Mouse (Mus musculus) testis, adult 2 months (tissue): ENCODE measurements around the gene Celsr2. TPM values are rescaled to one million over a fixed set of nuclear protein-coding genes. Genes with fewer than 3 reads are reported as not detected.

ENCODE experiments used
- H3K27ac ChIP-seq: fragments of 200-500 bp; 2 replicates; pipeline ENCODE4 v1.5.1; 2012; ENCODE audit warnings: low read depth, low read length; ENCODE audit not compliant: control insufficient read depth, insufficient read depth
- H3K27me3 ChIP-seq: fragments of 200-500 bp; 2 replicates; pipeline ENCODE4 v1.6.1; 2012; ENCODE audit warnings: mild to moderate bottlenecking, low read length, moderate library complexity; ENCODE audit not compliant: control insufficient read depth, insufficient read depth
- H3K36me3 ChIP-seq: fragments of 200-500 bp; 2 replicates; pipeline ENCODE4 v1.6.1; 2012; ENCODE audit warnings: mild to moderate bottlenecking, low read length; ENCODE audit not compliant: control insufficient read depth, insufficient read depth
- H3K4me1 ChIP-seq: fragments of 200-500 bp; 2 replicates; pipeline ENCODE4 v1.6.1; 2012; ENCODE audit warnings: low read length; ENCODE audit not compliant: control insufficient read depth, insufficient read depth
- H3K4me3 ChIP-seq: fragments of 200-500 bp; 2 replicates; pipeline ENCODE4 v1.5.1; 2012; ENCODE audit warnings: low read depth, mild to moderate bottlenecking, low read length, moderate library complexity, mixed read lengths; ENCODE audit not compliant: control insufficient read depth
- CTCF ChIP-seq: fragments of 200-500 bp; IDR thresholded peaks from 2 replicates; pipeline ENCODE4 v1.5.1; 2012; ENCODE audit warnings: low read depth, mild to moderate bottlenecking, inconsistent platforms, low read length, moderate library complexity; ENCODE audit not compliant: control insufficient read depth, insufficient read depth, insufficient replicate concordance
- POLR2A ChIP-seq: fragments of 200-500 bp; IDR thresholded peaks from 2 replicates; pipeline ENCODE4 v1.6.1; 2012; ENCODE audit warnings: low read depth, mild to moderate bottlenecking, inconsistent platforms, low read length, moderate library complexity; ENCODE audit not compliant: control insufficient read depth
- polyA plus RNA-seq: library from polyadenylated mRNA; depleted of rRNA; stranded (reverse); fragments of >200 nt; gene quantifications from 2 replicates; pipeline ENCODE4 v1.2.3, GENCODE M21; 2012

The Celsr2 gene
- polyA plus RNA-seq, 1 experiment = 17.7 TPM

DNA sequence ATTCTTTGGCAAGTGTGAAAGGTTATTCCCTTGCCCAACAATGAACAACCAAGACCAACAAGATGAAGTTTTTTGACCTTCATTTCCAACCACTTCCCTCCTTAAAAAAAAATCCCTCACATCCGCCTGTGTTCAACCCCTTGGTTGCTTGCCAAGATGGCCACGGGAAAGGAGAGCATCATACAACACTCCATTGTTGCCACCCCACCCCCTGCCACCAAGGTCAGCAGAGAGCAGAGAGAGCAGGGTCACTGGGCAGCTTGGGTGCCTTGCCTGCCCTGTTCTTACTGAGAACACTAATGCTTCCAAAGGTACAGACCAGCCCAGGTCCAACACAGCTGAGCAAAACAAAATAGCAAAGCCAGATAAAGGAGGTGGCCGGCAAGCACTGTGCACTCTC lies 43.1 kb downstream of the Celsr2 start:
- Histone ChIP-seq H3K4me3 (no peak overlapping the region), H3K27ac (no peak overlapping the region), H3K27me3 (no peaks in the 10 kb centered on the region), H3K36me3 (no peaks in the 10 kb centered on the region), H3K4me1 (peaks cover under 1% of the 10 kb centered on the region; the same call in 1 of the 2 replicates)
- TF ChIP-seq POLR2A (no peak), CTCF (no peak)

DNA sequence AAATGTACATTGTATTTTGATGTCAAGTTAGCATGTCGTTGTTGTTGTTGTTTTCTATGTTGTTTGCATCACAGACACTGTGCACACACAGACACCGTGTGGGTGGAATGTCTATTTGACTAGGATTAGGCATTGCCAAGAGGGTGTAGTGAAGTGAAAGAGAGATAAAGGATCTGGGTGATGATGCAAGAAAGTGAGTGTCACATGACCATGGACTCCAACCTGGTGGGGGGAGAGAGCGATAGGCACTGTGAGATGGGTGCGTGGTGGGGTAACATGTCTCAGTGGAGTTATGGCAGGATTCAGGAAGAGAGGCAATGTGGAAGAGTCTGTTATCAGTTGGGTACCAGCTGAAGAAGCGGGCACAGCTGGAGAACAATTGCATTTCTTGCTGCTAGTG lies 46.6 kb downstream of the Celsr2 start:
- H3K4me1 ChIP-seq = peaks cover 3% of the 10 kb centered on the region; the same call in 1 of the 2 replicates
- no peak overlapping the region for H3K4me3 ChIP-seq
- no peak overlapping the region for H3K27ac ChIP-seq
- H3K36me3 ChIP-seq = no peaks in the 10 kb centered on the region
- TF ChIP-seq POLR2A = no peak
- TF ChIP-seq CTCF = no peak
- no peaks in the 10 kb centered on the region for H3K27me3 ChIP-seq

DNA sequence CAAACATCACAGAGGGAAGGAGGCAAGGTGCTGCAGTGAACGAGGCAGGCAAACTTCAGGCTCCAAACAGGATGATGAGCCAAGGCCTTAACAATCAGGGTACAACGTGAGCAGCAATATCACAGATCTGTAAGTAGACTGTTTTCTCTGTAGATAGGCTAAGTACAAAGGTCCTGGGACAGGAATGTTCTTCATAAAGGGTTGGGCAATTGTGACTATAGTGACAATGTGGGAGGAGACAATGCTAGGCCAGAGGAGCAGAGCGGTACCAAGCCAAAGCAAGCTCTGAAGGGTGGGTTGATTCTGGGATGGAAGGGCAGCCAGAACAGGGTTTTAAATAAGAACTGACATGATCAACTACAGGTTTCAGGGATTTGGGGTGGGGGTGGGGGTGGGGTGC lies 47.5 kb downstream of the Celsr2 start:
- no peaks in the 10 kb centered on the region for H3K36me3 ChIP-seq
- H3K27ac ChIP-seq = no peak overlapping the region
- no peak for TF ChIP-seq CTCF
- no peak for TF ChIP-seq POLR2A
- no peaks in the 10 kb centered on the region for H3K27me3 ChIP-seq
- H3K4me3 ChIP-seq = no peak overlapping the region
- H3K4me1 ChIP-seq = peaks cover 3% of the 10 kb centered on the region; the same call in 1 of the 2 replicates

DNA sequence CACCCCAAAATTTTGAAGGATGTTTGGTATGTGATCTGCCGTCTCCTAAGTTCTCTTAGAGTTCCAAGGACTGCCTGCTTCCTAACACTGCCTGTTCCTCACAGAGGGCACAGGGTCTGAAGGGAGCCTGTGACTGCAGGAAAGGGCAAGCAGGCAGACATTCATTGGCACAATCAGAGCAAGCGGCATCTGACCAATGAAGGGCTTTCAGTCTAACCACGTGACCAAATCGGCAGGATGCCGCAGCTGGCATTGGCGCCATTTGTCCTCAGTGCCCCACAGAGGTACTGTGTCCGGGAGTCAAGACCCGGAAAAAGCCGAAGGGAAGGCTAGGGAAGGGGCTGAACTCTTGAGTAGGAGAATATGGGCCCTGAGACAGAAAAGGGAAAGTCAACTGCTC lies 48.2 kb downstream of the Celsr2 start:
- TF ChIP-seq POLR2A (no peak), CTCF (no peak)
- Histone ChIP-seq H3K27me3 (no peaks in the 10 kb centered on the region), H3K36me3 (no peaks in the 10 kb centered on the region), H3K4me1 (peaks cover 3% of the 10 kb centered on the region; the same call in 1 of the 2 replicates), H3K4me3 (peak overlapping the region; percentile 36), H3K27ac (no peak overlapping the region)

DNA sequence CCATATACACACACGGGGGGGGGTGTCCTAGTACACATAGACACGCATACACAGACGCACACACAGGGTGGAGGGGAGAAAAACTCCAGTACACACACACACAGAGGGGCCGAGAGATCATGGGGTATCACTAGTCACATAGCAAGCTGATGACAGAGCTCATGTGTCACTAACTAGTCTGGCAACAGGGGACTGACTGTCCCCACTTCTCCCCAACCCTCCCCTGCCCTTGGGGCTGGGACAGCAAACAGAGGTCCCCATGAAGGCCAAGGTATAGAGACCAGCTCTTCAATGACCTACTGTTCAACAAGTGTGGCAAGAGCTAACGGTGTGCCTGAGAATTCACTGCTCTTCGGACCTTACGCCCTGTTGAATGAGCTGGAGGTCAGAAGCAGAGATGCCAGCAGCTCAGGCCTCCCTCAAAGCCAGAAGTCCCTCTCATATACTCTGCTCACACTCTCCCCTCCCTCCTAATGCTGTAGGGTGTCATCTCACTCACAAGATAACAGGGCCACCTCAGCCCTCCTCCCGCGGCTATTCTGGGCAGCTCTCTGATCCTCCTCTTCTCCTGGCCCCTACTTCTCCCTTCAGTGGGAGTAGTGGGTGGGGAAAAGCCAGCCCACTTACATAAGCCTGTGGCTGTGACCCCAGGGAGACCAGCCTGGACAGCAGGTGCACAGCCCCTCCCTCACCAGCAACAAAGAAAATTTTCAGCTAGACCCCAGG lies 50.9 kb downstream of the Celsr2 start, which contains the start of gene Mybphl:
Gene Mybphl (plus strand): TSS at position 642 of the 726 bp plus-strand sequence.
- H3K27ac ChIP-seq = no peak within 1 kb of the TSS

DNA sequence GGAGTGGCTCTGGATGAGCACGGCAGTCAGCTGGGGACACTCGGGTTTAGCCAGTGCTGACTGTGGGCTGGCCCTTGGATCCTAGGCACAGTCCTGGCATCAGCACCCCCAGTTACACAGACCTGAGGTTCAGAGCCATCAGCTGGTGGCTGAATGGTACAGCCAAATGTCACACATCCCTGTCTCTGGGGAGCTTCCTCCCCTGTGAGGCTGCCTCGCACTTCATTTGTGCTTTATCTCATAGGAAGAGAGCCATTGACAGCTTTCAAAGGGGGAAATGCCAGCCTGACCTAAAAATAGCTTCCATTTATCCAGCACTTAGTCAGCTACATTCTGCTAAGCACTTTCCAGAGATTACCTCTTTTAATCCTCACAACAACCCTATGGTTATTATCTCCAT lies 51.7 kb downstream of the Celsr2 start:
- H3K27me3 ChIP-seq = no peaks in the 10 kb centered on the region
- TF ChIP-seq CTCF (no peak), POLR2A (no peak)
- H3K27ac ChIP-seq = no peak overlapping the region
- no peak overlapping the region for H3K4me3 ChIP-seq
- H3K4me1 ChIP-seq = peaks cover 3% of the 10 kb centered on the region; the same call in 1 of the 2 replicates
- H3K36me3 ChIP-seq = no peaks in the 10 kb centered on the region

More for the DNA sequence above, 50.9 kb downstream of the Celsr2 start, which contains the start of gene Mybphl:
- Histone ChIP-seq H3K4me1 (peaks cover 3% of the 10 kb centered on the region; the same call in 1 of the 2 replicates), H3K27me3 (no peaks in the 10 kb centered on the region), H3K36me3 (no peaks in the 10 kb centered on the region), H3K4me3 (no peak within 1 kb of the TSS)
- TF ChIP-seq CTCF (no peak), POLR2A (no peak)

DNA sequence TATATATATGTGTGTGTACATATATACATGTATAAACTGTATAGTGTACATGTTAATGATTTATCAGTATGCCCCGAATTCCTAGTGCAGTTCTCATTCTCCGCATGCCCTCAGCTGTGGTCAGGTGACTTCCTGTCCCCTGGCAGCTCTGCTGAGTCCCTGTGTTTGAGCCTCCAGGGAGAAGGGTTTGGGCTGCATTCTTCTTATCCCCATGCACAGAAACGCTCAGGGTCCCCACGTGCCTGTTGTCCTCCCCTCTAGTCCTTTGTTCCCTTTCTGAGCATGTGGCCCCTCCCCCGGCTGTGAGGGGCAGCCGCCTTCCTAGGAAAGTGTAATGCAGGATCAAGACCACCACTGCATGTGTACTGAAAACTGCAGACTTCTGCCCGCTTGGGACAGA lies 54.5 kb downstream of the Celsr2 start:
- Histone ChIP-seq H3K4me3 (no peak overlapping the region), H3K27me3 (no peaks in the 10 kb centered on the region), H3K36me3 (no peaks in the 10 kb centered on the region), H3K27ac (no peak overlapping the region), H3K4me1 (no peaks in the 10 kb centered on the region)
- TF ChIP-seq CTCF (no peak), POLR2A (no peak)
